Mouse (Mus musculus) limb, embryonic 14.5 days (tissue): ENCODE data around the gene Napa. TPM values are rescaled to one million over a fixed set of nuclear protein-coding genes. Genes with fewer than 3 reads are reported as not detected.
A peak's percentile ranks its signal among the peaks of the same experiment; 100 is the strongest.

Experiments
- ATAC-seq: fragments of 200-750 bp; cut with Nextera tagmentation; 2 replicates; pipeline ENCODE4 v1.8.0; 2017; ENCODE audit warnings: low read depth, moderate number of reproducible peaks, moderate TSS enrichment; ENCODE audit not compliant: low FRiP score
- DNase-seq: peaks from one replicate; pipeline ENCODE4 v3.0.0-alpha.2; 2015; ENCODE audit warnings: low spot score
- H3K27ac ChIP-seq: fragments of 300-500 bp; sonication (generic); replicated peaks from 2 replicates; pipeline ENCODE4 v1.5.1; 2014; ENCODE audit warnings: low read depth, mild to moderate bottlenecking, low read length, moderate library complexity, mixed read lengths
- H3K27me3 ChIP-seq: fragments of 300-500 bp; sonication (generic); 2 replicates; pipeline ENCODE4 v1.6.1; 2014; ENCODE audit warnings: low read length, mixed read lengths; ENCODE audit not compliant: control insufficient read depth, insufficient read depth
- H3K36me3 ChIP-seq: fragments of 300-500 bp; sonication (generic); 2 replicates; pipeline ENCODE4 v1.6.1; 2014; ENCODE audit warnings: mild to moderate bottlenecking, low read length, moderate library complexity, mixed read lengths; ENCODE audit not compliant: control insufficient read depth, insufficient read depth
- H3K4me1 ChIP-seq: fragments of 300-500 bp; sonication (generic); 2 replicates; pipeline ENCODE4 v1.6.1; 2014; ENCODE audit warnings: antibody characterized with exemption, low read length, mixed read lengths; ENCODE audit not compliant: control insufficient read depth, insufficient read depth
- H3K4me2 ChIP-seq: fragments of 300-500 bp; sonication (generic); replicated peaks from 2 replicates; pipeline ENCODE4 v1.6.1; 2014; ENCODE audit warnings: low read depth, mild to moderate bottlenecking, low read length, moderate library complexity; ENCODE audit not compliant: severe bottlenecking
- H3K4me3 ChIP-seq: fragments of 300-500 bp; sonication (generic); replicated peaks from 2 replicates; pipeline ENCODE4 v1.5.1; 2014; ENCODE audit warnings: low read length
- H3K9ac ChIP-seq: fragments of 300-500 bp; sonication (generic); 2 replicates; pipeline ENCODE4 v1.6.1; 2014; ENCODE audit warnings: mild to moderate bottlenecking, low read depth, low read length, moderate library complexity; ENCODE audit not compliant: severe bottlenecking
- H3K9me3 ChIP-seq: fragments of 300-500 bp; sonication (generic); 2 replicates; pipeline ENCODE4 v1.6.1; 2016; ENCODE audit warnings: low read length; ENCODE audit not compliant: control insufficient read depth
- POLR2A ChIP-seq: fragments of 200-500 bp; IDR thresholded peaks from 2 replicates; pipeline ENCODE4 v1.8.0; 2012; ENCODE audit warnings: inconsistent platforms, mild to moderate bottlenecking, moderate library complexity, borderline replicate concordance; ENCODE audit not compliant: insufficient read depth, insufficient read length; ENCODE audit errors: extremely low read depth
- WGBS: fragments of 180-500 bp; shearing (Covaris S2); extraction: QIAGEN DNeasy Blood & Tissue Kit; methylation state at CpG from one replicate; pipeline ENCODE4 v1.1.7; 2014; 5-methylcytosine and 5-hydroxymethylcytosine counted together
- polyA plus RNA-seq, 2 experiments: library from polyadenylated mRNA; depleted of rRNA in 1 of 2; stranded (reverse) in 1 of 2; unstranded in 1 of 2; fragments of >200 nt; fragmentation: Nextera tagmentation in 1 of 2; extraction: Ambion mirVana in 1 of 2; gene quantifications; 2 replicates each; pipeline versions ENCODE4 v1.2.1 to v1.2.3; 2012 to 2014

Napa gene
- 212 and 247 TPM in 2 replicates for polyA plus RNA-seq (2012; rRNA removed)
- polyA plus RNA-seq (2014; fragmentation: Nextera tagmentation; extraction: Ambion mirVana): 206 and 217 TPM in 2 replicates

- H3K4me3 ChIP-seq: peak within 1 kb of the TSS; percentile 99
- H3K36me3 ChIP-seq: peaks cover 15% of the 10 kb centered on the region
- WGBS: 2% methylated on average over 59 of the region's 68 CpGs
- peak within 1 kb of the TSS; percentile 71 for H3K4me2 ChIP-seq
- H3K9ac ChIP-seq: peak within 1 kb of the TSS; percentile 96
- peak; percentile 87; the same call in 1 of the 2 replicates for TF ChIP-seq POLR2A
- no peaks in the 10 kb centered on the region for H3K27me3 ChIP-seq
- H3K27ac ChIP-seq: peak within 1 kb of the TSS; percentile 71
- DNase-seq (peak; percentile 100), ATAC-seq (peak; percentile 98)
- no peaks in the 10 kb centered on the region for H3K9me3 ChIP-seq
- peaks cover 14% of the 10 kb centered on the region for H3K4me1 ChIP-seq
Measured at GRCm38 (mm10) chr7:16098021-16099017, at the start of gene Napa. Gene Napa, plus strand, starts transcription at chr7:16098458.

GRCm38 (mm10) chr7:16048675-16049575 lies 49.3 kb upstream of the Napa start:
- H3K4me1 ChIP-seq: peaks cover 34% of the 10 kb centered on the region
- peak overlapping the region; percentile 87 for H3K4me2 ChIP-seq
- 6% methylated on average over 36 of the region's 36 CpGs for WGBS
- H3K36me3 ChIP-seq: no peaks in the 10 kb centered on the region
- no peak for ATAC-seq
- H3K9ac ChIP-seq: peak overlapping the region; percentile 81
- DNase-seq: no peak
- H3K4me3 ChIP-seq: peak overlapping the region; percentile 84
- peak overlapping the region; percentile 78 for H3K27ac ChIP-seq
- no peak for TF ChIP-seq POLR2A
- no peaks in the 10 kb centered on the region for H3K9me3 ChIP-seq
- H3K27me3 ChIP-seq: no peaks in the 10 kb centered on the region

GRCm38 (mm10) chr7:16049576-16049915 lies 48.7 kb upstream of the Napa start:
- no peaks in the 10 kb centered on the region for H3K36me3 ChIP-seq
- WGBS: 78% methylated on average over 7 of the region's 7 CpGs
- H3K9ac ChIP-seq: peak overlapping the region; percentile 81; the same call in 1 of the 2 replicates
- peaks cover 28% of the 10 kb centered on the region for H3K4me1 ChIP-seq
- ATAC-seq (no peak), DNase-seq (no peak)
- peak overlapping the region; percentile 87 for H3K4me2 ChIP-seq
- H3K9me3 ChIP-seq: no peaks in the 10 kb centered on the region
- H3K27me3 ChIP-seq: no peaks in the 10 kb centered on the region
- no peak for TF ChIP-seq POLR2A
- no peak overlapping the region for H3K27ac ChIP-seq
- peak overlapping the region; percentile 84 for H3K4me3 ChIP-seq

GRCm38 (mm10) chr7:16050600-16050999 lies 47.7 kb upstream of the Napa start:
- Histone ChIP-seq H3K4me3 (no peak overlapping the region), H3K4me1 (peaks cover 19% of the 10 kb centered on the region), H3K27me3 (no peaks in the 10 kb centered on the region), H3K9me3 (no peaks in the 10 kb centered on the region), H3K36me3 (no peaks in the 10 kb centered on the region), H3K27ac (no peak overlapping the region), H3K9ac (no peak overlapping the region), H3K4me2 (no peak overlapping the region)
- WGBS: 92% methylated on average over 3 of the region's 3 CpGs
- TF ChIP-seq POLR2A: no peak
- no peak for DNase-seq
- ATAC-seq: no peak

GRCm38 (mm10) chr7:16051883-16052595 lies 46.2 kb upstream of the Napa start:
- peak overlapping the region; percentile 53 for H3K9ac ChIP-seq
- H3K4me2 ChIP-seq: peak overlapping the region; percentile 67
- TF ChIP-seq POLR2A: no peak
- WGBS: 5% methylated on average over 19 of the region's 19 CpGs
- H3K36me3 ChIP-seq: no peaks in the 10 kb centered on the region
- ATAC-seq: no peak
- peak; percentile 84 for DNase-seq
- H3K4me3 ChIP-seq: peak overlapping the region; percentile 45
- H3K27me3 ChIP-seq: no peaks in the 10 kb centered on the region
- H3K9me3 ChIP-seq: no peaks in the 10 kb centered on the region
- peak overlapping the region; percentile 78 for H3K27ac ChIP-seq
- peaks cover 14% of the 10 kb centered on the region for H3K4me1 ChIP-seq
